Mouse (Mus musculus) left cerebral cortex, postnatal 25 days (tissue): ENCODE results near the gene Snw1. TPM values are rescaled to one million over a fixed set of nuclear protein-coding genes. Genes with fewer than 3 reads are reported as not detected.
"Not testable (repeated sequence)": the region's sequence is repeated elsewhere in the genome, so short reads cannot be mapped to it uniquely, and the experiment has no call there.

ENCODE experiments used
- DNase-seq, 2 experiments: peaks; one replicate each; pipeline ENCODE4 v3.0.0; 2022; ENCODE audit warnings: low spot score in 2 of 2, mixed read lengths in 1 of 2
- intact Hi-C: fragments of 180-260 bp; cut with DNase I; formaldehyde crosslinking; loops from one replicate; pipeline ENCODE4 v1.15.1; 2025
- total RNA-seq, 2 experiments: library from RNA; stranded (reverse); gene quantifications; 2 replicates each; pipeline ENCODE4 v1.2.3; 2021

Snw1 gene
- 10 to 100 TPM; 63.7 to 73.1 TPM for total RNA-seq

DNA sequence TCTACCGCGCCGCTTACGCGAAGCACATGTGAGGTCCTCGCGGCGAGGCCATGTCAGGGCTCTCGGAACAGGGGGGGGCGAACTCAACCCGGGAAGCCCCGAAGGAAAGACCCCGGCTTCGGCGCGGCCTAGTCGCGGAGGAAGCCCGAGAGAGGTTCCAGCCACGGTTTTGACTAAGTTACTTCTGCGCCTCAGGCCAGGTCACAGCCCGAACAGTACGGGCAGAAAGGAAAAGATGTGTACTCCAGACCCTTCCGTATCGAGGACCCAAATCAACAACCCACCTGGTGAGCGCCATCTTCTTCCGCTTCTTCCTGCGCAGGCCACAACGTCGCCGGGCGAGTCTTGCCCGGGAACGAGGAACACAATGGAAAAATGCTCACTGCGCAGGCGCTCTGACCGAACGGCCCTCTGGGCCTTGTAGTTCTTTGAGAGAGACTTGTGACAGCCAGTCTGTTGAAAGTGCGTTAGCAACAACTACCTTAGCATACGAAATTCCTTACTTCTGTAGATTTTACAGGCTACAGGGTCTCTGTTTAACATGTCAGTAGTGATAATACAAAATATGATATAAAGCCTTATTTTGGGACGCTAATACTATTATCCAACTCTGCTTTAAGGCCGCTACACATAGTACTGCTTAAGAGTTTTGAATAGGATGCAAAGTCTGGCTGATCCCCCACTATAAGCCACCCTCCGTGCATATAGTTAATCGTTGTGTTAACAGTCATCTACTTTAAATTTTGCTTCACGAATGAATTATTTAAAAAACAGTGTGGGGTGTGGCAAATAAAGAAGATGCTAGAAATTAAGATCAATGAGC lies at the start of gene Snw1:
Gene Snw1, minus strand, starts transcription at position 311 of the 823 bp plus-strand sequence.
- peak; percentile 94 to 98 for DNase-seq
- intact Hi-C loops, result loop anchor here (1.0 kb wide), 1 partner anchor 84 kb away; the partner anchor contains the start of gene Sptlc2

DNA sequence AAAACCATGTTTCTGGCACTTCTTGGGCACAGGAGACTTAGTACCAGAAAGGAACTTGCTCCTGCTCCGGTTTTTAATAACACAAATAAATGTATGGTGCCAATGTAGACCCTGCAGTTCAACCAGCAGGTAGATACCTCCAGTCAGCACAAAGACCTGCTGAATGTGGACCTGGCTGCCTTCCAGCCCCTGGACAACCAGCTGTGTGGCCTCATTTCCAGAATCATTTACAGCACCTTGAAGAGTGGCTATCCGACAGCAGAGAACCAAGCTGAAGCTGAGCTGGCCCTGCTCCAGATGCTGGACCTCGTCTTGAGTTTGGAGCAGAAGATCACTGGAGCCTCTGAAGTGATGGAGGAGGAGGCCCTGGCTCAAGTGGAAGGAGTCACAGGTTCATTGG lies 47.5 kb upstream of the Snw1 start:
- DNase-seq, intact Hi-C loops: not testable (repeated sequence)

DNA sequence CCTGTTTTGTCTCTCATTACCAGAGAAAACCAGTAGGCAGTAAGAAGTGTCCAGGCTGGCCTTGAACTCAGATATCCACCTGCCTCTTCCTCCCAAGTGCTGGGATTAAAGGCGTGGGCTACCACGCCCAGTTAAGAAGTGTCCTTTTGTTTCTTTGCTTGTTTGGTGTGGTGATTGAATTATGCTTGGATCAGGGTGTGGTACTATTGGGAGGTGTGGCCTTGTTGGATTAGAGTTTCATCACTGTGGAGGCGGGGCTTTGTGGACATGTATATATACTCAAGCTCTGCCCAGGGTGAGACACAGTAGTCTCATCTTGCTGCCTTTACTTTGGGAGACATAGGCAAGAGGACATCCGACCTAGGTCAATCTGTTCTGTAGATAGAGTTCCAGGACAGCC lies 41.9 kb upstream of the Snw1 start, which contains the start of gene Gm8300:
Gene Gm8300, plus strand, starts transcription at position 301 of the 400 bp plus-strand sequence.
- intact Hi-C loops, DNase-seq: not testable (repeated sequence)

DNA sequence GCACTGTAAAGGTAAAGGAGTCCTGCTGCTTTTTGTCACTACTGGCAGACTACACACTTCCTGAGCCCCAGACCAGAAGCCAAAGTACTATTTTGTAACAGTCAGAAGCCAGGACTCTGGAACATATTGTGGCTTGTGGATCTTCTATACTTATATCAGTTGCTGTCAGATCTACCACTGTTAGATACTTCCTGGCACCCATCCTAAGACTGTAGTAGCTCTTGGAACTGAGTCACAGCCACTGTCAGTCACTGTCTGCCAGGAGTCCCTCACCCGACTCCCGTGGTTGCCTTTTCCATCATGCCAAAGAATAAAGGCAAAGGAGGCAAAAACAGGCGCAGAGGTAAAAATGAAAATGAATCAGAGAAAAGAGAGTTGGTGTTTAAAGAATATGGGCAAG lies 22.3 kb upstream of the Snw1 start, which contains the start of gene Gm5788:
Gene Gm5788, plus strand, starts transcription at position 301 of the 400 bp plus-strand sequence.
- intact Hi-C loops, DNase-seq: not testable (repeated sequence)

DNA sequence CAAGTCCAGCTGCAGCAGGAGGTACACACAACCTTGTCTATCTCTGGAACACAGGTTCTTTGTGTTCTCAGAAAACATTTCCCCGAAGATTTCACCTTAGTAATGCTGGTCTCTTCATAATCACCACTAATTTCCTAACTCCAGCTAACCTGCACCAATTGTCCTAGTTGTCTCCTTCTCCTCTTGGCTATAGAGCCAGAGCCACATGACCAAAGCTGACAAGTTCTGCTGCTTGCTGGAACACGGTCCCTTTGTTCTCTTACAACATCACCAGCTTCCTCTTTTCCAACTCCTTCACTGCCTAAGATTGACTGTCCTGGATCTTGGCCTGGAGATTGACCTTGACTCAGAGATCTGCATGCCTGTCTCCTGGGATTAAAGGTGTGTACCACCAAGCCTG lies 16.6 kb upstream of the Snw1 start:
- intact Hi-C loops, DNase-seq: not testable (repeated sequence)

DNA sequence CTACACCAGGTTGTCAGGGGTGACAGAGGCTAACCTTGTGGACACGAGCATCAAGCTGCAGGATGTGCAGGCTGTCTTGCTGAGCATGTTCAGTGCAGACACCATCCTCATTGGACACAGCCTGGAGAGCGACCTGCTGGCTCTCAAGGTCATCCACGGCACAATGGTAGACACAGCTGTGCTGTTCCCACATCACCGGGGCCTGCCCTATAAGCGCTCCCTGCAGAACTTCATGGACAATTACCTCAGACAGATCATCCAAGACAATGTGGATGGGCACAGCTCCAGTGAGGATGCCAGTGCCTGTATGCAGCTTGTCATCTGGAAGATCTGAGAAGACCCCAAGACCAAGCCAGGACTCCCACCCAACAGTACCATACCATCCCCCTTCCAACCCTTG lies 10.4 kb upstream of the Snw1 start:
- intact Hi-C loops, result loop anchor here (2.0 kb wide), 1 partner anchor 304 kb away; no protein-coding TSS in a partner anchor

DNA sequence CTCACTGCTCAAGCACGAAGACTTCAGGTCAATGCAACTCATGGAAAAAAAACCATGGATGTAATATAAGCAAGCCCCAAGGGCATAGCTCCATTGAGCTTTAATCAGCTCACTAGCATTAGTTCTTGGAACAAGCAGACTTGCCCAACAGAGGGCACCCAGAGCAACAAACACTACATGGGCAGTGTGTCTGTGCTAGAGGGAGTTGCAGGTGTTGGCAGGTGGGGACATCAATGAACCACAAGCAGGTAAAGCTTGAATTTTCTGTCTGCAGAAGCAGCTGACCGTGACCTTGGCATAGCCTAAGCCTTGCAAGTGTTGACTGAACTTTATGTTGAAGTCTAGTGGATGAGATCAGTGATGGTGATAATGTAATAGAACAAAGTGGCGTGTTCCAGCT lies 2.7 kb upstream of the Snw1 start:
- intact Hi-C loops, result no loop called here
- DNase-seq, result no peak

More for the DNA sequence above, 10.4 kb upstream of the Snw1 start:
- DNase-seq, result not testable (repeated sequence)

DNA sequence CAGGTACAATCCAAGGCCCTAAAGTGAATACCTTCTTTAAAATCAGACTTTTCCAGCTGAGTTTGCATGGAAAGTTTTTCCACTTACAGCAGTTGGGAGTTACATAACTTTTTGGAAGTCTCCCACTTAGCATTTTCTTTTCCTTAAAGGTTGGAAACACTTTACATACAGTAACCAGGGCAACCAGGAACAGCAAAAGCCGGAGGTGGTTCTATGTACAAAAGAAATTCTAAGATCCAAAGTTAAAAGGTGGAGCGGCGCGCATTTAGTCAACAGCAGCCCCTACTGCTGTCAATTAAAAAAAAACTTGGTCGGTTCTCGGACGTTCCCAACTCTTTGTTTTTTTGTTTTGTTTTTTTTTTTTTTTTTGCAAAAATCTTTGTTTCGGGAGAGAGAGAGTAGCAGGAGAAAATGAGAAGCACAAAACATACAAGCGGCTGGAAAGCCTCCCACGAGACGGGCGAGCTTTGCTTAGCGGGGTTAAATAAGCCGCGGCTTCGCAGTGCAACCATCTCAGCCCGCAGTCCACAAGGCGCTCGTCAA lies 582 bp downstream of the Snw1 start:
- peak; percentile 22 to 79 for DNase-seq
- intact Hi-C loops, result no loop called here

DNA sequence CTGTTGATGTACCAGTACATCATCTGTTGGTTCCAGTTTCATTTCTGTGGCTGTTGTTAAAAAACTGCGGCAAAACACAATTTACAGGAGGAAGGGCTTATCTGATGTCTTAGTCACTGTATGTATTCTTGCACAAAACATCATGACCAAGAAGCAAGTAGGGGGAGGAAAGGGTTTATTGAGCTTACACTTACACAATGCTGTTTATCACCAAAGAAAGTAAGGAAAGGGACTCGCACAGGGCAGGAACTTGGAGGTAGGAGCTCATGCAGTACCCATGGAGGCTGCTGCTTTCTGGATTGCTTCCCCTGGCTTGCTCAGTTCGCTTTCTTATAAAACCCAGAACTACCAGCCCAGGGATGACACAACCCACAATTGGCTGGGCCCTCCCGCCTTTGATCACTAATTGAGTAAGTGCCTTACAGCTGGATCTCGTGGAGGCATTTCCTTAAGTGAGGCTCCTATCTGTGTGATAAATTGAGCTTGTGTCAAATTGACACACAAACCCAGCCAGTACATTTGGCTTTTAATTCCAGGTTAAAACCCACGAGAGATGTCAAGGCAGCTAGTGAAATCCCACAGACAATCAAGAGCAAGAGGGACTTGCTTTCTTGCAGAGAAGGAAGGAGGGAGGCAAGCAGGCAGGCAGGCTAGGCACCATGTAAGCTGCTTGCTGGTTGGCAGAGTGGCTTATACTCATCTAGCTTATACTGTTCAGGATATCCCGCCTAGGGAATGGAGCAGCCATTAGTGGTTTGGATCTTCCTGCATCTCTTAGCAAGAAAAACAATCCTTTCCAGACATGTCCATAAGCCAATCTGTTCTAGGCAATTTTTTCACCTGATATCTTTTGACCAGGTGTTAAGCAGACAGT lies 1.6 kb downstream of the Snw1 start:
- no peak for DNase-seq
- intact Hi-C loops, result no loop called here

DNA sequence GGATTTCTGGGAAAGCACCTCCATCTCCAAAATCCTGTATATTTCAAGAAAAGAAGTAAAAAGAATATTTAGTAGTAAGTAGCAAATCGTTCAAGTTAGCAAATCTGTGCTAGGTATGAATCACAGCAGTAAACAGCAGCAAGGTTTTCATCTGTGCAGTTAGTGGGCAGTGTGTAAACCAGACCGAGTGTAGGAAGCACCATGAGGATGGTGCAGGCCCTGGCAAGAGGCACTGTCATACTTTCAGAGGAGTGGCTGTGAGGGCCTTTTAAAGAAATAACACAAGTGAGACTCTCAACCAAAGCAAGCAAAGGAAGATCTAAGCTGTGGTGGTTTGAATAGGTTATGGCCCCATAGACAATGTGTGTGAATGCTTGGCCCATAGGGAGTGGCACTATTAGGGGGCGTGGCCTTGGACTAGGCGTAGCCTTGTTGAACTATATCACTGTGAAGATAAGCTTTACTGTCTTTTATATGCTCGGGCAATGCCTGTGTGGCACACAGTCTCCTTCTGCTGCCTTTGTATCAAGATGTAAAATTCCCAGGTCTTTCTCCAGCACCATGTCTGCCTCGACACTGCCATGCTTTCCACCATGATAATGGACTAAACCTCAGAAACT lies 7.3 kb downstream of the Snw1 start:
- intact Hi-C loops, result no loop called here
- no peak for DNase-seq

DNA sequence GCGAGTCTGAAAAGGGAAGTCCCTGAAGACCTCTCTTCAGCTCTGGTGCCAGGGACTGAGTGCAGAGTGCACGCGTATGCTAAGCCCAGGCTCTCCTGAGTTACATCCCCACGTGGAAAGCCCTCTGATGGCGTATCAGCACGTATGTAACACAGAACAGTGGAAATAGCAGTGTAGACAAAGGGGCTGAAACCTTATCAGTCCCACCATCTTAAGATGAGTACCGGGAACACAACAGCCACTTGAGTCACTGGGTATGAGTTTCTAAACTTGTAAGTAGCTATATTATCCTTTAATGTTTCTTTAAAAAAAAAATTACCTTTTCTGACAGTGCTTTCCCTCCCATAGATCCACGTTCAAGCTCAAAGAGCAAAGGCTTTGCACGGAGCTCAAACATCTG lies 22.6 kb downstream of the Snw1 start:
- intact Hi-C loops, result loop anchor here (10.0 kb wide), 1 partner anchor 185 kb away; the partner anchor contains the start of genes Ahsa1 and Vipas39

DNA sequence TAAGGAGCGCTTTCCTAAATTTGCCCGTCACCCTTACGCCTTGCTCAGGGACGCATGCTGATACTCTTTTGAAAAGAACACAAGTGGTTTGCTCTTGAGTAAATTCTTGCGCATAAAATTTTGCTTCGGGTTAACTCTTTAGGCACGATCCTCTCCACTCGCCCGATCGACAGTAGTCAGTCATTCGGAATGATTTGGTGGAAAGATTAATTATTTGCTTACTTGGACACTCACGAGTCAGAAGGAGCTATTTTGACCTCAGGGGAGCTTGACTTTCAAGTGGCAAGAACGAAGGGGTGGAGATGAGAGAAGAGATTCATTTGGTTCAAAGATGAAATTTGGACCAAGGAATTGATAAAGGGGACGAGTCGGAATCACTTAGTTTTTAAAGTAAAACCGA lies 27.9 kb downstream of the Snw1 start:
- intact Hi-C loops, result loop anchor here (10.0 kb wide), 1 partner anchor 179 kb away; the partner anchor contains the start of genes Ahsa1 and Vipas39
- peak in 1 of 2 experiments; percentile 10 for DNase-seq

More for the DNA sequence above, 22.6 kb downstream of the Snw1 start:
- DNase-seq, result no peak

DNA sequence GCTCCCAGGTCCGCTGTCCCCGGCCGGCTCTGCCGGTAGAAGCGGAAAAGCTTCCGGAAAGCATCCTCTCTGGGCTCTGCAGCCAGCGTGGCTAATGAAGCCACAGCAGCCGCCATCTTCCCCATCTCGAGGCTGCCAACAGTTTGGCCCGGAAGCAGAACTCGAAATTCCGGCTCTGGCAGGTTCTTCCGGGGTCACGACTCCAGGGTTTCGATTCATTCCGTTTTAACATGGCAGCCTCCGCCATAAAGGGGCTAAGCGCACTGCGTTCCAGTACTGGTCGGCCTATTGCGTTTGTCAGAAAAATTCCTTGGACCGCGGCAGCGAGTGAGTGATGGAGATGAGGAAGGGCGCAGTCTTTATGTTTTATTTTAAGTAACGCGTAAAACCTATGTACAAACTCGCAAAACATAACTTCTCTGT lies 28.4 kb downstream of the Snw1 start, which contains the start of the genes Slirp and Alkbh1:
Gene Slirp, plus strand, starts transcription at position 197 of the 423 bp plus-strand sequence.
Gene Alkbh1, minus strand, starts transcription at position 318 of the 423 bp plus-strand sequence.
- intact Hi-C loops, result loop anchor here (10.0 kb wide), 1 partner anchor 179 kb away; the partner anchor contains the start of genes Ahsa1 and Vipas39
- DNase-seq, result peak; percentile 92 to 96

DNA sequence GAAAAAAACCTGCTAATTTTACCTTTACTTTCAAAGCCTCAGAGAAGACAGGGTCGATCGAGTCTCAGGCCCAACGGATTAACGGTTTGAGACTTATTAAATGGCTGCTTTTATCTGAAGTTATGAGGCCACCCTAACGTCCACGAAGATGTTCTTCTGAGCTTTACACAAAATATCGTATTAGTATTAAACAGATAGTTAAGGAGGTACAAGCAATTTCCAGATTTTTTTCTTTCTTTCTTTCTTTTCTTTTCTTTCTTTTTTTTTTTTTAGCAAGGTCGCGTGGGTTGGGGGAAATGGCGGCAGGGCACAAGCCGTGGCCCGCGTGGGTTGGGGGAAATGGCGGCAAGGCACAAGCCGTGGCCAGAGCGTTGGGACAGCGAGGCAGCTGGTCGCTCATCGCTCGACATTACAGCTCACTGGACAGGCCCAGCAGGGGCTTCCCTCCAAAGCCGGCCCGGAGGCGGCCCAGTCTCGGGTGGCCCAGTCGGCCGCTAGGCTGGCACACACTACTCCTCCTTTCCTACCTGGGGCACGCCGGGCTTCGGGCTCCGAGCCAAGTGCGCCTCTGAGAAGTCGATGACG lies 28.9 kb downstream of the Snw1 start:
- intact Hi-C loops, result loop anchor here (10.0 kb wide), 1 partner anchor 178 kb away; the partner anchor contains the start of genes Ahsa1 and Vipas39

DNA sequence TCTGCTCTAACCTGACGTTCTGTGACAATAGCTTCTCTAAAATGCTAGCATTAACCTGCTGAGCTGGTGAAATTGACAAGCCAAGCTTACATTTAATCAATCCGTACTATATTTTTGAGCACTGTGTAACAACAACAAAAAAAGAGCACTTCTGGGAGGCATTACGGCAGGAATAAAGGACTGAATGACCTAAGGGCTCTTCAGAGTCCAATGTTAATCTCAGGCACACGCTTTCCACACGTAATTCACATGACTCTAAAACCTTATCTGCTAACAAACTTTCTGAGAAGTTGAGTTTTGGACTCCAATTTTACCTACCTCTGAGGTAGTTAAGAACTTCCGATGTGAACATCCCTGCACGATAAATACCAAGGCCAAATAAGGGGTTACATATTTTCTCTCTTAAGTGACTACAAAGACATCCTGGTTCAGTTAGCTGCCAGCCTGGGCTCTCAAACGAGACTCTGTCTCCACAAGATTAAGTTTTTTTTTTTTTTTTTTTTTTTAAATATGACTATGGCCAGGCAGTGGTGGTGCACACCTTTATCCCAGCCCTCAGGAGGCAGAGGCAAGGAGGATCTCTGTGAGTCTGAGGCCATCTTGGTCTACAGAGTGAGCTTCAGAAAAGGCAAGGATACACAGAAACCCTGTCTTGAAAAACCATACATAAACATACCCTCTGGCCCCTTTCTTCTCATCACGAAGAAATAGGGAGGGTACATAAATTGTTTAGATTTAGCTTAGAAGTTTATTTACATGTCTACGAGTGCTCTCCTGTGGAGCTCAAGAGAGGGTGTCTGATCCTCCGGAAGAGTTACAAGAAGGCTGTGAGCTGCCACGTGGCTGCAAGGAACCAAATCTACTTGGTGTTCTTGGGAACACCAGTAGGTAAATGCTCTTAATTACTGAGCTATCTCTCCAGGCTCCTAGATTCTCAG lies 29.6 kb downstream of the Snw1 start:
- DNase-seq, result no peak
- intact Hi-C loops, result loop anchor here (10.0 kb wide), 1 partner anchor 178 kb away; the partner anchor contains the start of genes Ahsa1 and Vipas39

More for the DNA sequence above, 28.9 kb downstream of the Snw1 start:
- no peak for DNase-seq

DNA sequence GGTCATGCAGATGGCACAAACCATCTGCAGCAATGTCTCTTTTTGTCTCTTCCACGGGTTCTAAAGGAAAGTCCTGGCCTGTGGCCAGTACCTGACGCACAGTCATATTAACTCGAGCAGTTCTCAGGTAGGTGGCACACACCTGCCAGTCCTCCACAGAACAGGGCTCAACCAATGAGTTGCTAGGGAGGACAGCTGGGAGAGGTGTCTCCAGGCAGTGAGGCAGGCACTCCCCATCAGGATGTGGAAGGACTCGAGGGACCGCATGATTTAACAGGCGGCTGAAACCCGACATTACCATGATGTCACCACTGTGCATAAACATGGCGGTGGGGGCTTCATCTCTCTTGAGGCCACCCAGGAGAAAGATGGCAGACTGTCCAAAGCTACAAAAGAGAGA lies 43.2 kb downstream of the Snw1 start:
- intact Hi-C loops, result no loop called here
- DNase-seq, result peak in 1 of 2 experiments; percentile 17

DNA sequence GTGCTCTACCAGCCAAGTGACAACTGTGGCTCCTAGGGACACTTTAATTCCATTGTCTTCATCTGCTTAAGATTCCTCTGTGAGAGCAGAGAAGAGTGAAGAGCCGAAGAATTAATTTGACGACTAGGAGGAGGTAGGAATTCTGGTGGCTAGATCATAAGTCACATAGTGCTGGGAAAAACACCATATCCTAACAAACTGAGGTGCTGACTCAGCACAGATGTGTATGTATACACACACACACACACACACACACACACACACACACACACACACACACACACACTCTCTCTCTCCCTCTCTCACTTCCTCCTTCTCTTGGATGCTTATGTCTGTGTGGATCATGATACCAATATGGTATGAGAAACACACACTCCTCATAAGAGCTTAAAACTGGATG lies 43.8 kb downstream of the Snw1 start:
- intact Hi-C loops, result no loop called here
- no peak for DNase-seq
